Mouse (Mus musculus) liver, embryonic 16.5 days (tissue): ENCODE data around the gene Lipt2. TPM values are rescaled to one million over a fixed set of nuclear protein-coding genes. Genes with fewer than 3 reads are reported as not detected.

Experiments
- ATAC-seq: fragments of 200-750 bp; cut with Nextera tagmentation; 2 replicates; pipeline ENCODE4 v1.8.0; 2017; ENCODE audit warnings: low read depth, mild to moderate bottlenecking, moderate number of reproducible peaks, moderate library complexity
- H3K27ac ChIP-seq: fragments of 300-500 bp; sonication (generic); 2 replicates; pipeline ENCODE4 v1.5.1; 2014; ENCODE audit warnings: mild to moderate bottlenecking, low read length
- H3K27me3 ChIP-seq: fragments of 300-500 bp; sonication (generic); 2 replicates; pipeline ENCODE4 v1.6.1; 2014; ENCODE audit warnings: low read depth, low read length, mixed read lengths; ENCODE audit not compliant: control insufficient read depth, insufficient read depth
- H3K36me3 ChIP-seq: fragments of 300-500 bp; sonication (generic); 2 replicates; pipeline ENCODE4 v1.6.1; 2014; ENCODE audit warnings: mild to moderate bottlenecking; ENCODE audit not compliant: control insufficient read depth, insufficient read depth
- H3K4me1 ChIP-seq: fragments of 300-500 bp; sonication (generic); 2 replicates; pipeline ENCODE4 v1.6.1; 2014; ENCODE audit warnings: low read depth, low read length, mixed read lengths; ENCODE audit not compliant: control insufficient read depth
- H3K4me2 ChIP-seq: fragments of 300-500 bp; sonication (generic); 2 replicates; pipeline ENCODE4 v1.6.1; 2014; ENCODE audit warnings: low read depth, low read length, mixed read lengths
- H3K4me3 ChIP-seq: fragments of 300-500 bp; sonication (generic); 2 replicates; pipeline ENCODE4 v1.5.1; 2014; ENCODE audit warnings: low read depth, mild to moderate bottlenecking, low read length
- H3K9ac ChIP-seq: fragments of 300-500 bp; sonication (generic); 2 replicates; pipeline ENCODE4 v1.6.1; 2014; ENCODE audit warnings: low read depth, low read length
- H3K9me3 ChIP-seq: fragments of 300-500 bp; sonication (generic); replicated peaks from 2 replicates; pipeline ENCODE4 v1.6.1; 2016; ENCODE audit warnings: low read length; ENCODE audit not compliant: control insufficient read depth
- WGBS: fragments of 180-500 bp; shearing (Covaris S2); extraction: QIAGEN DNeasy Blood & Tissue Kit; methylation state at CpG from one replicate; pipeline ENCODE4 v1.1.7; 2014; ENCODE audit not compliant: insufficient replicate concordance; 5-methylcytosine and 5-hydroxymethylcytosine counted together
- polyA plus RNA-seq: library from polyadenylated mRNA; unstranded; fragments of >200 nt; fragmentation: Nextera tagmentation; extraction: Ambion mirVana; gene quantifications from 2 replicates; pipeline ENCODE4 v1.2.1, GENCODE M21; 2015

The Lipt2 gene
- polyA plus RNA-seq, result 3.8 TPM in 2 replicates

DNA sequence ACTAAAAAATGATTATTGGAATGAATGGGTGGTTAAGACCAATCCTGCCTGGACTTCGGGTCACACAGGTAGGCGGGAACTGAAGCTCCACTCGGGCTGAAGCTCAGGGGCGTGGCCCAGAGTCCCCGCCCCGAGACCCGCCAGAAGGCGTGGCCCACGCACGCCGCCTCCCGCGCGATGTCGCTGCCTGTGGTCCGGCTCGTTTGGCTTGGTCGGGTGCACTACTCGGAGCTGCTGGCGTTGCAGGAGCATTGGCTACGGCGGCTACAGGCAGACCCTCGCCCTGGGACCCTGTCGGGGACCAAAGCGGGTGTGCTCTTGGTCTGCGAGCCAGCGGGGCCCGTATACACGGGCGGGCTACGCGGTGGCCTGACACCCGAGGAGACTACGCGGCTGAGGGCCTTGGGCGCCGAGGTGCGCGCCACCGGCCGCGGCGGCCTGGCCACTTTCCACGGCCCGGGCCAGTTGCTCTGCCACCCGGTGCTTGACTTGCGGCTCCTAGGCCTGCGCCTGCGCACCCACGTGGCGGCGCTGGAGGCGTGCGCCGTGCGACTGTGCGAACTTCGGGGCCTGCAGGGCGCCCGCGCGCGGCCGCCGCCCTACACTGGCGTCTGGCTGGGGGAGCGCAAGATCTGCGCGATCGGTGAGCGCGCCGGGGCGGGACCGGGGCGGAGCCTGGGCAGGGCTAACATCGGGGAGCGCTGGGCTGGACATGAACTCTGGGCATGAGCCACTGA lies at the start of gene Lipt2:
Lipt2 (plus strand) TSS at position 173 of the 737 bp plus-strand sequence.
- Histone ChIP-seq H3K27ac (peak within 1 kb of the TSS; percentile 92), H3K36me3 (no peaks in the 10 kb centered on the region), H3K27me3 (peaks cover 3% of the 10 kb centered on the region; the same call in 1 of the 2 replicates), H3K9me3 (no peaks in the 10 kb centered on the region), H3K9ac (peak within 1 kb of the TSS; percentile 81), H3K4me3 (peak within 1 kb of the TSS; percentile 81), H3K4me2 (peak within 1 kb of the TSS; percentile 99), H3K4me1 (peaks cover 11% of the 10 kb centered on the region)
- under 1% methylated on average over 78 of the region's 78 CpGs for WGBS
- ATAC-seq, result peak; percentile 97

- Histone ChIP-seq H3K27me3 (no peaks in the 10 kb centered on the region), H3K4me1 (no peaks in the 10 kb centered on the region), H3K9me3 (no peaks in the 10 kb centered on the region), H3K4me3 (no peak overlapping the region), H3K36me3 (peaks cover 48% of the 10 kb centered on the region), H3K4me2 (no peak overlapping the region), H3K9ac (no peak overlapping the region), H3K27ac (no peak overlapping the region)
- WGBS, result 79% methylated on average over 10 of the region's 10 CpGs
- ATAC-seq, result no peak
These were observed 47.6 kb upstream of the Lipt2 start for GRCm38 (mm10) chr7:100111506-100111905.

- no peak overlapping the region for H3K9ac ChIP-seq
- no peak for ATAC-seq
- H3K4me3 ChIP-seq, result no peak overlapping the region
- WGBS, result 78% methylated on average over 7 of the region's 7 CpGs
- no peaks in the 10 kb centered on the region for H3K4me1 ChIP-seq
- H3K36me3 ChIP-seq, result peaks cover 47% of the 10 kb centered on the region
- no peaks in the 10 kb centered on the region for H3K9me3 ChIP-seq
- no peak overlapping the region for H3K4me2 ChIP-seq
- no peak overlapping the region for H3K27ac ChIP-seq
- H3K27me3 ChIP-seq, result no peaks in the 10 kb centered on the region
These were observed 45.3 kb upstream of the Lipt2 start for GRCm38 (mm10) chr7:100113821-100114220.

DNA sequence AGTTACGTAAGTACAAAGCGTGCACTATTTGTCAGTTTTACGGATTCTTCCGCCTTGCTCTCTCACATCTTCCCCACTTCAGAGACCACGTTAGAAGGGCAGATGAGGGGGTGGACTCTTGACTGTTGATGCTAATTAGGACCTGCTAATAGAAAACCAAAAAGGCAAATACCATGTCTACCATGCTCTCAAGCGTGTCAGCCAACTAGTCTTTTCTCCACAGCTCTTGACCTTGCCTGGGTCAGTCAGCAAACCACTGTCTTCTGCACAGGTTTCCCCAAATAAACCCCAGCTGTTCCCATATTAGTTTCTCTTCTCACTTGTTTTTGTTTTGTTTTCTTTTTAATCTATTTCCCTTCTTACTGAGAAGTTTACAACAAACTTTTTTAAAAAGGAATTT lies 44.8 kb upstream of the Lipt2 start:
- no peak for ATAC-seq
- 86% methylated on average over 6 of the region's 6 CpGs for WGBS
- H3K4me1 ChIP-seq, result peaks cover 2% of the 10 kb centered on the region
- H3K9me3 ChIP-seq, result no peaks in the 10 kb centered on the region
- H3K4me2 ChIP-seq, result no peak overlapping the region
- no peak overlapping the region for H3K4me3 ChIP-seq
- peaks cover 44% of the 10 kb centered on the region for H3K36me3 ChIP-seq
- no peaks in the 10 kb centered on the region for H3K27me3 ChIP-seq
- no peak overlapping the region for H3K27ac ChIP-seq
- H3K9ac ChIP-seq, result no peak overlapping the region

DNA sequence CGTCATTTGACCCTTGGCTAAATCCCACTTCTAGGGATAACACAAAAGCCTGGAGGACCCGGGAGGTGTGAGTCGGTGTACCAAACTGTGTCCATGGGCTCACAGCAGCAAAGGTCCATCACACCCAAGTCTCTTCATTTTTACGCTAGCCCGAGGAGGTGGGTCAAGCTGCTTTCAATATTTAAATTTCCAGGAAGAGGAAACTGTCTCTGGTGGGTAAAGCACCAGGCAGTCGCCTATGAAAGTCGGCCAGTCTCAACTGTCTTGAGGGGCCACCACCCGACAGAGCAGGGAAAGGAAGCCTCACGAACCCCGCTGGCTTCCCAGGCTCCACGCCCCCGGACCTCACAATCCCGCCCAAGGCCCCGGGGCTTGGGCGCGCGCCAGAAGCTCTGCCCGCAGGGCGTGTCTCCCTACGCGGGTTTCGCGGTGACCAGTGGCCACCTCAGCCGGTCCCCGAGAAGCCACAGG lies 38.3 kb upstream of the Lipt2 start:
- Histone ChIP-seq H3K36me3 (peaks cover 13% of the 10 kb centered on the region; the same call in 1 of the 2 replicates), H3K9me3 (peaks cover 3% of the 10 kb centered on the region), H3K4me2 (peak overlapping the region; percentile 87), H3K4me1 (peaks cover 12% of the 10 kb centered on the region), H3K4me3 (peak overlapping the region; percentile 97), H3K9ac (peak overlapping the region; percentile 96), H3K27ac (peak overlapping the region; percentile 92), H3K27me3 (no peaks in the 10 kb centered on the region)
- WGBS, result under 1% methylated on average over 25 of the region's 25 CpGs
- peak; percentile 70 for ATAC-seq

DNA sequence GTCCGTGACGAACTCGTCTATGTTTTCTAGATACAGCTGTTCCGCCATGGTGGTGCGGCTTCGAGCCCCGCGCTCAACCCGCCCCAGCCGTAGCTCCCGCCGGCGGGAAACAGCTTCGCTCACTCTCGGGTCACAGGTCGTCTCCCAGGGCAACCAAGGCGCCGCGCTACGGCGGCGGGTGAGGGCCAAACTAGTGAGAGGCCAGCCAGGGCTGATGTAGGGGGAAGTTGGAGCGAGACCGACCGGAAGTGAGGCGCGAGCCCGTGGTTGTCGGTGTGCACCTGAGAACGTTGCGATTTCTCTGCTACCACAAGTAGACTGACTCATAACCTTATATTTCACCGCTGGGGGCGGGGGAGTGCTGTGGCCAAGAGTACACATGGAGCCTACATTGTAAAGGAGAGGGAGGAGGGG lies 37.7 kb upstream of the Lipt2 start, which contains the start of gene Pold3:
Pold3 (minus strand) TSS at position 190 of the 414 bp plus-strand sequence.
- WGBS, result under 1% methylated on average over 33 of the region's 33 CpGs

DNA sequence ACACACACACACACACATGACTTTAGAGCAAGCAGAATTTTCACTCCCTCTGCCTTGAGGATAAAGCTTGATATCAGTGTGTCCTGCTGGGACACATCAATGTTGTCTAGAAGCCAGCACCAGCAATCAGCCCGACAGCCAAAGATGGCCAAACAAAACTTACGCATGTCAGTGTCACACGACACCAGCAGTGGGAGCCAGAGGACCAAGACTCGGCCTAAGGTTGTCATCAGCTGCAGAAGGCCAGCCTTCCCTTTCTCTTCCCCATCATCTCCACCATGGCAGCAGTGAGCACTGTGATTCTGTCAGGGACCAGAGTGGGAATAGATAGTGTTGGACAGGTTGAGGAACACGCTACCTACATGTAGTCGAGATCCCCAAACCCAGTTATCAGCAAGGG lies 35.6 kb upstream of the Lipt2 start:
- Histone ChIP-seq H3K4me1 (peaks cover 12% of the 10 kb centered on the region), H3K27ac (no peak overlapping the region), H3K27me3 (no peaks in the 10 kb centered on the region), H3K4me3 (no peak overlapping the region), H3K9ac (no peak overlapping the region), H3K9me3 (peaks cover 3% of the 10 kb centered on the region), H3K4me2 (no peak overlapping the region), H3K36me3 (0 out of 2 replicates have a peak, but pooled peaks cover 3% of the 10 kb centered on the region)
- ATAC-seq, result no peak
- 36% methylated on average over 6 of the region's 6 CpGs for WGBS

More for the DNA sequence above, 37.7 kb upstream of the Lipt2 start, which contains the start of gene Pold3:
- H3K4me2 ChIP-seq, result peak within 1 kb of the TSS; percentile 87
- H3K9ac ChIP-seq, result peak within 1 kb of the TSS; percentile 96
- peaks cover 12% of the 10 kb centered on the region for H3K4me1 ChIP-seq
- no peaks in the 10 kb centered on the region for H3K27me3 ChIP-seq
- H3K36me3 ChIP-seq, result peaks cover 10% of the 10 kb centered on the region; the same call in 1 of the 2 replicates
- peak within 1 kb of the TSS; percentile 97 for H3K4me3 ChIP-seq
- peak; percentile 95 for ATAC-seq
- H3K9me3 ChIP-seq, result peaks cover 3% of the 10 kb centered on the region
- H3K27ac ChIP-seq, result peak within 1 kb of the TSS; percentile 92

DNA sequence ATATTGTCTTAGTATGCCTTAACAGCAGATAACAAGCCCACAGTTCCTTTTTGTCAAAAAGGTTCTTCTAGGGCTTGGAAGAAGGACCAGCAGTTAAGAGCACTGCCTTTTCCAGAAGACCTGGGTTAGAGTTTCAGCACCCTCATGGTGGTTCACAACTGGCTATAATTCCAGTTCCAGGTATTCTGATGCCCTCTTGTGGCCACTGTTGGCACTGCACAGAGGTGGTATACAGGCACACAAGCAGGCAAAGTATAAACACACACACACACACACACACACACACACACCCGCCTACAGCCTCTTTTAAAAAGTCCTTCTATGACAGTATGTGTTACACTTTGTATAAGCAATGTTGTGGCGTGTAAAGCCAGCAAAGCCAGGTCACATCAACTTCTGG lies 34.9 kb upstream of the Lipt2 start:
- H3K4me1 ChIP-seq, result peaks cover 10% of the 10 kb centered on the region
- no peak overlapping the region for H3K4me2 ChIP-seq
- peaks cover 3% of the 10 kb centered on the region for H3K9me3 ChIP-seq
- no peak overlapping the region for H3K9ac ChIP-seq
- H3K4me3 ChIP-seq, result no peak overlapping the region
- H3K27ac ChIP-seq, result no peak overlapping the region
- H3K36me3 ChIP-seq, result no peaks in the 10 kb centered on the region
- 60% methylated on average over 2 of the region's 2 CpGs for WGBS
- no peaks in the 10 kb centered on the region for H3K27me3 ChIP-seq
- ATAC-seq, result no peak

DNA sequence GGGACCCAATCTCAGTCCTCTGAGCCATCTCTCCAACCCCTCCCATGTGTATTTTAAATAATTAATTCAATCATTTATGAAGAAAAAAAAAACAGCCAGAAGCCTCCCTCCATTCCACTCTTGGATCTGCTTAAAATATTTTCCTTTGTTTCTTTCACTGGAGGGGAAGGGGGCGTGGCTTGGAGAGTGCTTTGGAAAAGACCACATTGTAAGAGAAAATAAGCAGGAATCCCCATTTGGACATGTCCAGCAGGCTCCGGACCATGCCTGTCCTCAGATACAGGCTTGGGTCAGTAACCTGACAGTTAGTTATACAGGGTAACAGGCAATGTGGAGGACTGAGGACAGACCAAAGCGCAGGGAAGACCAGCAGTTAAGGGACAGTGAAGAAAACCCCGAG lies 33.9 kb upstream of the Lipt2 start:
- peaks cover 3% of the 10 kb centered on the region for H3K9me3 ChIP-seq
- ATAC-seq, result no peak
- 64% methylated on average over 4 of the region's 4 CpGs for WGBS
- no peak overlapping the region for H3K4me2 ChIP-seq
- no peak overlapping the region for H3K27ac ChIP-seq
- no peak overlapping the region for H3K4me3 ChIP-seq
- no peaks in the 10 kb centered on the region for H3K36me3 ChIP-seq
- H3K4me1 ChIP-seq, result peaks cover 3% of the 10 kb centered on the region; the same call in 1 of the 2 replicates
- no peak overlapping the region for H3K9ac ChIP-seq
- H3K27me3 ChIP-seq, result no peaks in the 10 kb centered on the region
